Mouse (Mus musculus): ENCODE results near the gene Arhgap15. TPM values are rescaled to one million over a fixed set of nuclear protein-coding genes. Genes with fewer than 3 reads are reported as not detected.
A peak's percentile ranks its signal among the peaks of the same experiment; 100 is the strongest.

Arhgap15 gene
- polyA plus RNA-seq, 1 experiment from 2014 or later, result not detected

GRCm38 (mm10) chr2:44257946-44258345, 509.3 kb downstream of the Arhgap15 start:
- CTCF ChIA-PET, result interaction anchor here (1.0 to 1.9 kb wide), 4 partner anchors 11 to 28 kb away, joined by 3 to 4 read pairs (median 3); no protein-coding TSS in a partner anchor

DNA sequence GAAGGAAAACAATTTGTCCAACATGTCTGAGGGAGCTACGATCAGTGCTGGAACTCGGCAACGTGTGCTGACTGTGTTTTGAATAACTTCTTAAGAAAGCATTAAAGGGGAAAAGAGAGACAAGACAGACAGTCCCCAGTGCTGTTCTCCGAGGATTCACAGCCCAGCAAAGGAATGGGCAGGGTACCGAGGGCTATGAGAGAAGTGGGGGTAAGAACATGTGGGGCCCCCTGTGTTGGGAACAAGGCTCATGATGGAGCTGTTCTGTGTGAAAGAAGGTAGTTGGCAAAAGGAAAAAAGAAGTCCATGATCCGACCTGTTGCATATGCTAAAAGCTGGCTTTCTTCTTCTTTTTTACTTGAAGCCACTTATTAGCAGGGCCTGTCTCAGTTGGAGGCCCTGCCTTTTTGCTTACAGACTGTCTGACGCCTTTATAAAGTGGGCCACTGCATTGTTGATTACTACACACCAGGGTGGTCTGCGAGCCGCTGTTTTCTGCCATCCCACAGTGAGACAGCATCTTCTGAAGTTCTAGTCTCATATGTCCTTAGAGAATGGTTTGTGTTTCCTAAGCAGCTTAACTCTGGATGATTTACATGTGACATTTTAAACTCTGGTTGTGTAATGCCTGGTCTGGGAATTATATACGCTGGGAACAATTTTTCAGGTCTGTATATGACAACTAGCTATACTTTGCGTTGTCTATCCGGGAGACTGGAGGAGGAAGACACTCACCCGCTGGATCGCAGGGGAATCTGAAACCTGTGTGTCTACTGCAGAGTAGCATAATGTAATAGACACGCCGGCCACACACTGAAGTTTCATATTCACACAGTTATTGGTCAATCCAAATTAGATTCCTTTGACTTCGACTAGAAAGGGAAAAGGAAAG, 523.1 kb downstream of the Arhgap15 start:
- CTCF ChIA-PET, result no interaction called here
- ATAC-seq, result no peak
- DNase-seq (ENCODE audit: low read depth, low spot score), result no peak

More at GRCm38 (mm10) chr2:44257946-44258345, 509.3 kb downstream of the Arhgap15 start:
- POLR2A ChIA-PET, result no interaction called here
- DNase-seq (ENCODE audit: low read depth, low spot score) (no peak), ATAC-seq (no peak)
- no peaks in the 10 kb centered on the region for H3K27me3 ChIP-seq
- in situ Hi-C loops (cut with MboI; ENCODE audit: low pct_unique_long_range_greater_than_20kb), result no loop called here
- no peak for TF ChIP-seq CTCF (IDR thresholded peaks at IDR 0.05)

GRCm38 (mm10) chr2:44272606-44273005, 524.0 kb downstream of the Arhgap15 start:
- CTCF ChIA-PET, result no interaction called here
- no peak for TF ChIP-seq CTCF (IDR thresholded peaks at IDR 0.05)
- ATAC-seq (no peak), DNase-seq (ENCODE audit: low read depth, low spot score) (no peak)
- H3K27me3 ChIP-seq, result peaks cover 2% of the 10 kb centered on the region
- POLR2A ChIA-PET, result no interaction called here
- in situ Hi-C loops (cut with MboI; ENCODE audit: low pct_unique_long_range_greater_than_20kb), result no loop called here

More for the DNA sequence above, 523.1 kb downstream of the Arhgap15 start:
- peaks cover 2% of the 10 kb centered on the region for H3K27me3 ChIP-seq
- in situ Hi-C loops (cut with MboI; ENCODE audit: low pct_unique_long_range_greater_than_20kb), result no loop called here
- TF ChIP-seq CTCF (IDR thresholded peaks at IDR 0.05), result no peak
- POLR2A ChIA-PET, result no interaction called here

GRCm38 (mm10) chr2:44274425-44274824, 525.8 kb downstream of the Arhgap15 start:
- ChIA-PET POLR2A (no interaction called here), CTCF (interaction anchor here (0.9 kb wide), 1 partner anchor 7 kb away, joined by 3 read pairs; no protein-coding TSS in a partner anchor)
- ATAC-seq (peak; percentile 90), DNase-seq (ENCODE audit: low read depth, low spot score) (peak; percentile 28)
- no peak for TF ChIP-seq CTCF (IDR thresholded peaks at IDR 0.05)
- in situ Hi-C loops (cut with MboI; ENCODE audit: low pct_unique_long_range_greater_than_20kb), result no loop called here
- H3K27me3 ChIP-seq, result no peaks in the 10 kb centered on the region

DNA sequence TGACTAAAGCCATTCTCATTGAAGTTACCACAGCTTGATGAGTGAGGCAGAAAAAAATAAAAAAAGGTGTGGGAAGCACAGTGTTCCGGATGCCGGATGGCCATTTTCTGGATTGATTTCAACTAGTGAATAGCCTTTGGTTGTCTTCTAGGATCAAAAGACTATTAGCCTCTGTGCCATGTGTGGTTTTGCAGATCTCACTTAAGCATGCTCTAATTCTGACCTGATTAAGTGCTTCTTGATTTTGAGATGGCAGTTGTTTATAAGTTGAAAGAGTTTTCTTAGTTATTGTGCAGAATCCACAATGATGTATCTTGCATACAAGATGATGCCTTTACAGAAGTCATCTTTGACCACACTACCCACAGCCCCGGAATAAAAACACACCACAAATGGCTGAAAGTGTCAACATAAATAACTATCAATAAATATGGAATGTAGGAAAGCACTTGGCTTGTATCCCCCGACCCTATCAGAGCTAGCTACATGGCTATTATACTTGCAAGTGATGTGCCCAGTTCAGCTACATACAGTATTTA, 537.6 kb downstream of the Arhgap15 start:
- ATAC-seq, result no peak
- CTCF ChIA-PET, result no interaction called here
- H3K27me3 ChIP-seq, result peaks cover 3% of the 10 kb centered on the region
- in situ Hi-C loops (cut with MboI; ENCODE audit: low pct_unique_long_range_greater_than_20kb), result no loop called here
- DNase-seq (ENCODE audit: low read depth, low spot score), result no peak
- no peak for TF ChIP-seq CTCF (IDR thresholded peaks at IDR 0.05)
- POLR2A ChIA-PET, result no interaction called here

- in situ Hi-C loops (cut with MboI; ENCODE audit: low pct_unique_long_range_greater_than_20kb), result no loop called here
- CTCF ChIA-PET, result interaction anchor here (1.7 kb wide), 1 partner anchor 25 kb away, joined by 4 read pairs; no protein-coding TSS in a partner anchor
- POLR2A ChIA-PET, result interaction anchor here (0.7 kb wide), 1 partner anchor 808 kb away, joined by 3 read pairs; no protein-coding TSS in a partner anchor
- H3K27me3 ChIP-seq, result peaks cover 16% of the 10 kb centered on the region
- no peak for TF ChIP-seq CTCF (IDR thresholded peaks at IDR 0.05)
- DNase-seq (ENCODE audit: low read depth, low spot score) (no peak), ATAC-seq (no peak)
These were observed 550.5 kb downstream of the Arhgap15 start for GRCm38 (mm10) chr2:44299156-44299555.

DNA sequence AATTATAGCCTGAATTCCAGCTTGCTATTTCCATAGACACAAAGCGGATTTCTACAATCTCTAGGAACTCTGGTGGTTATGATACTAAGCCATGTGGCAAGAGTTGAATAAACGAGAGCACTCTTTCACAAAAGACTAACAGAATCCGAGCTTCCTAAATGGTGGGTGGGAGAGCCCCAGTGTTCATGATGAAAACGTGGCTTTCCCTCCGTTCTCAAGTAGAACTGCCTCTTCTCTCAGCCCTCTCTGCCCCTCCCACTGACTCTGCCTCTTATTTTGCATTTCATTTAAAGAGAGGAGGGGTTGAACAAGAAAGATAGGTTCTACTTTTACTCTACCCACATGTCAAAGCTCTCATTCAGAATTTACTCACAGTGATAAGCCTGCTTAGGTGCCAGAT, 551.3 kb downstream of the Arhgap15 start:
- ChIA-PET POLR2A (no interaction called here), CTCF (no interaction called here)
- peaks cover 16% of the 10 kb centered on the region for H3K27me3 ChIP-seq
- in situ Hi-C loops (cut with MboI; ENCODE audit: low pct_unique_long_range_greater_than_20kb), result no loop called here
- no peak for DNase-seq (ENCODE audit: low read depth, low spot score)
- TF ChIP-seq CTCF (IDR thresholded peaks at IDR 0.05), result no peak
- ATAC-seq, result no peak

DNA sequence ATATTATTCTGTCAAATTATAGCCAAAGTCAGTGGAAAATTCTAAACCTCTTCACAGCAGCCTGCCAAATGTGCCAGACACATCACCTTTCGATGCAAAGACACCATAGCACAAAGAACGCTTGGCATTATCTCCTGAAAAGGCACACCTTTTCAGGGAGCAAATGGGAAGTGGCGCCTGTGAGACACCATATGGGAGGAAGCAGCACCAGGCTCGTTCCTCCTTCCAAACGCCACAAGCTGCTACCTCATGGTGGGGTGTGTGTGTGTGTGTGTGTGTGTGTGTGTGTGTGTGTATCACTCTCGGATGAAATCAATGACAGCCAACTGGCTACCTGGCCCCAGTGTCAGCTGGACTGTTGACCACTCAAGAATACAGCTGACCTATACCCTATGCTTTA, 551.8 kb downstream of the Arhgap15 start:
- ChIA-PET POLR2A (no interaction called here), CTCF (no interaction called here)
- peaks cover 16% of the 10 kb centered on the region for H3K27me3 ChIP-seq
- ATAC-seq, result no peak
- DNase-seq (ENCODE audit: low read depth, low spot score), result no peak
- in situ Hi-C loops (cut with MboI; ENCODE audit: low pct_unique_long_range_greater_than_20kb), result no loop called here
- no peak for TF ChIP-seq CTCF (IDR thresholded peaks at IDR 0.05)

- DNase-seq (ENCODE audit: low read depth, low spot score) (no peak), ATAC-seq (no peak)
- CTCF ChIA-PET, result interaction anchor here (0.8 to 1.2 kb wide), 3 partner anchors 12 to 154 kb away, joined by 3 to 4 read pairs (median 3); no protein-coding TSS in a partner anchor
- in situ Hi-C loops (cut with MboI; ENCODE audit: low pct_unique_long_range_greater_than_20kb), result no loop called here
- POLR2A ChIA-PET, result no interaction called here
- peaks cover 10% of the 10 kb centered on the region for H3K27me3 ChIP-seq
- no peak for TF ChIP-seq CTCF (IDR thresholded peaks at IDR 0.05)
These were observed 555.8 kb downstream of the Arhgap15 start for GRCm38 (mm10) chr2:44304261-44304970.

GRCm38 (mm10) chr2:44304971-44305808, 556.6 kb downstream of the Arhgap15 start:
- TF ChIP-seq CTCF (IDR thresholded peaks at IDR 0.05), result no peak
- in situ Hi-C loops (cut with MboI; ENCODE audit: low pct_unique_long_range_greater_than_20kb), result no loop called here
- ChIA-PET CTCF (interaction anchor here (1.0 to 1.2 kb wide), 2 partner anchors 11 to 153 kb away, joined by 3 read pairs; no protein-coding TSS in a partner anchor), POLR2A (no interaction called here)
- peaks cover 10% of the 10 kb centered on the region for H3K27me3 ChIP-seq
- ATAC-seq (no peak), DNase-seq (ENCODE audit: low read depth, low spot score) (no peak)

Data from Patski (cell line).